Mouse (Mus musculus): ENCODE results near the gene Sap30.

Gene Sap30

GRCm38 (mm10) chr8:57487441-57488155, at the start of gene Sap30:
Gene Sap30, minus strand, starts transcription at chr8:57487860.
- no peak; the same call in 1 of the 2 replicates for TF ChIP-seq GATA4 (IDR thresholded peaks at IDR 0.05; ENCODE audit: insufficient replicate concordance, low read length)

- no peak for TF ChIP-seq GATA4 (IDR thresholded peaks at IDR 0.05; ENCODE audit: insufficient replicate concordance, low read length)
Measured at GRCm38 (mm10) chr8:57536167-57536566, 48.5 kb upstream of the Sap30 start.

GRCm38 (mm10) chr8:57534495-57534894, 46.8 kb upstream of the Sap30 start:
- no peak for TF ChIP-seq GATA4 (IDR thresholded peaks at IDR 0.05; ENCODE audit: insufficient replicate concordance, low read length)

GRCm38 (mm10) chr8:57533106-57533505, 45.4 kb upstream of the Sap30 start:
- no peak for TF ChIP-seq GATA4 (IDR thresholded peaks at IDR 0.05; ENCODE audit: insufficient replicate concordance, low read length)

GRCm38 (mm10) chr8:57532223-57532622, 44.6 kb upstream of the Sap30 start:
- TF ChIP-seq GATA4 (IDR thresholded peaks at IDR 0.05; ENCODE audit: insufficient replicate concordance, low read length) = no peak

- TF ChIP-seq GATA4 (IDR thresholded peaks at IDR 0.05; ENCODE audit: insufficient replicate concordance, low read length) = peak; percentile 5; the same call in 1 of the 2 replicates
Measured at GRCm38 (mm10) chr8:57530666-57531349, 43.1 kb upstream of the Sap30 start.

- TF ChIP-seq GATA4 (IDR thresholded peaks at IDR 0.05; ENCODE audit: insufficient replicate concordance, low read length) = no peak
Measured at GRCm38 (mm10) chr8:57530238-57530637, 42.6 kb upstream of the Sap30 start.

GRCm38 (mm10) chr8:57528036-57528435, 40.4 kb upstream of the Sap30 start:
- no peak for TF ChIP-seq GATA4 (IDR thresholded peaks at IDR 0.05; ENCODE audit: insufficient replicate concordance, low read length)

- no peak for TF ChIP-seq GATA4 (IDR thresholded peaks at IDR 0.05; ENCODE audit: insufficient replicate concordance, low read length)
Measured at GRCm38 (mm10) chr8:57520186-57520786, 32.6 kb upstream of the Sap30 start.

- TF ChIP-seq GATA4 (IDR thresholded peaks at IDR 0.05; ENCODE audit: insufficient replicate concordance, low read length) = no peak
Measured at GRCm38 (mm10) chr8:57517723-57518122, 30.1 kb upstream of the Sap30 start.

GRCm38 (mm10) chr8:57512141-57513056, 24.7 kb upstream of the Sap30 start:
- TF ChIP-seq GATA4 (IDR thresholded peaks at IDR 0.05; ENCODE audit: insufficient replicate concordance, low read length) = no peak

GRCm38 (mm10) chr8:57511316-57512118, 23.9 kb upstream of the Sap30 start, which contains the start of gene Hmgb2:
Gene Hmgb2, plus strand, starts transcription at chr8:57511907.
- TF ChIP-seq GATA4 (IDR thresholded peaks at IDR 0.05; ENCODE audit: insufficient replicate concordance, low read length) = no peak

GRCm38 (mm10) chr8:57510791-57511315, 23.2 kb upstream of the Sap30 start:
- no peak for TF ChIP-seq GATA4 (IDR thresholded peaks at IDR 0.05; ENCODE audit: insufficient replicate concordance, low read length)

- no peak for TF ChIP-seq GATA4 (IDR thresholded peaks at IDR 0.05; ENCODE audit: insufficient replicate concordance, low read length)
Measured at GRCm38 (mm10) chr8:57508657-57509056, 21.0 kb upstream of the Sap30 start.

All from liver, adult (tissue).